Mouse (Mus musculus) kidney, postnatal 0 days (tissue): ENCODE data around the gene Pdcl3. TPM values are rescaled to one million over a fixed set of nuclear protein-coding genes. Genes with fewer than 3 reads are reported as not detected.

ENCODE experiments used
- ATAC-seq: fragments of 200-750 bp; cut with Nextera tagmentation; replicated peaks from 2 replicates; pipeline ENCODE4 v1.8.0; 2017; ENCODE audit warnings: low read depth, moderate number of reproducible peaks, moderate TSS enrichment, moderate library complexity; ENCODE audit not compliant: low FRiP score
- DNase-seq: peaks from one replicate; pipeline ENCODE4 v3.0.0-alpha.2; 2016; ENCODE audit warnings: low spot score
- H3K27ac ChIP-seq: fragments of 300-500 bp; sonication (generic); 2 replicates; pipeline ENCODE4 v1.5.1; 2014; ENCODE audit warnings: mild to moderate bottlenecking
- H3K27me3 ChIP-seq: fragments of 300-500 bp; sonication (generic); 2 replicates; pipeline ENCODE4 v1.6.1; 2014; ENCODE audit warnings: low read length, mixed read lengths; ENCODE audit not compliant: insufficient read depth
- H3K36me3 ChIP-seq: fragments of 300-500 bp; sonication (generic); 2 replicates; pipeline ENCODE4 v1.6.1; 2014; ENCODE audit warnings: low read length, mixed read lengths; ENCODE audit not compliant: insufficient read depth
- H3K4me1 ChIP-seq: fragments of 300-500 bp; sonication (generic); replicated peaks from 2 replicates; pipeline ENCODE4 v1.6.1; 2014; ENCODE audit warnings: antibody characterized with exemption, low read length, mixed read lengths; ENCODE audit not compliant: insufficient read depth
- H3K4me2 ChIP-seq: fragments of 300-500 bp; sonication (generic); 2 replicates; pipeline ENCODE4 v1.6.1; 2014; ENCODE audit warnings: mild to moderate bottlenecking, low read length, moderate library complexity, mixed read lengths
- H3K4me3 ChIP-seq: fragments of 300-500 bp; sonication (generic); replicated peaks from 2 replicates; pipeline ENCODE4 v1.5.1; 2014; ENCODE audit warnings: low read depth, low read length
- H3K9ac ChIP-seq: fragments of 300-500 bp; sonication (generic); 2 replicates; pipeline ENCODE4 v1.6.1; 2014; ENCODE audit warnings: low read depth, low read length
- H3K9me3 ChIP-seq: fragments of 300-500 bp; sonication (generic); replicated peaks from 2 replicates; pipeline ENCODE4 v1.6.1; 2016; ENCODE audit warnings: low read length, inconsistent platforms, mixed read lengths
- CTCF ChIP-seq: IDR thresholded peaks from 2 replicates; pipeline ENCODE4 v1.5.1; 2016; ENCODE audit warnings: antibody characterized with exemption, low read depth, mild to moderate bottlenecking, moderate library complexity
- WGBS: fragments of 180-500 bp; shearing (Covaris S2); extraction: QIAGEN DNeasy Blood & Tissue Kit; methylation state at CpG from one replicate; pipeline ENCODE4 v1.1.7; 2014; 5-methylcytosine and 5-hydroxymethylcytosine counted together
- polyA plus RNA-seq: library from polyadenylated mRNA; unstranded; fragments of >200 nt; fragmentation: Nextera tagmentation; extraction: Ambion mirVana; gene quantifications from 2 replicates; pipeline ENCODE4 v1.2.1, GENCODE M21; 2015

Gene Pdcl3
- polyA plus RNA-seq, 1 experiment from 2014 or later = 189 TPM

GRCm38 (mm10) chr1:38992365-38992764 lies 7.0 kb downstream of the Pdcl3 start:
- DNase-seq (no peak), ATAC-seq (no peak)
- Histone ChIP-seq H3K27ac (no peak overlapping the region), H3K36me3 (peaks cover 38% of the 10 kb centered on the region), H3K4me1 (no peaks in the 10 kb centered on the region), H3K9me3 (no peaks in the 10 kb centered on the region), H3K9ac (no peak overlapping the region), H3K4me2 (no peak overlapping the region), H3K27me3 (no peaks in the 10 kb centered on the region), H3K4me3 (no peak overlapping the region)
- no peak for TF ChIP-seq CTCF
- WGBS = 87% methylated on average over 3 of the region's 3 CpGs

GRCm38 (mm10) chr1:39001106-39001505 lies 15.7 kb downstream of the Pdcl3 start:
- Histone ChIP-seq H3K36me3 (peaks cover 11% of the 10 kb centered on the region), H3K4me3 (no peak overlapping the region), H3K27ac (no peak overlapping the region), H3K9ac (no peak overlapping the region), H3K27me3 (no peaks in the 10 kb centered on the region), H3K4me1 (no peaks in the 10 kb centered on the region), H3K9me3 (no peaks in the 10 kb centered on the region), H3K4me2 (no peak overlapping the region)
- DNase-seq (peak; percentile 87), ATAC-seq (0 out of 2 replicates have a peak, but pooled peaks have one; percentile 21)
- WGBS = 13% methylated on average over 5 of the region's 5 CpGs
- peak; percentile 96 for TF ChIP-seq CTCF

GRCm38 (mm10) chr1:39005751-39006354 lies 20.4 kb downstream of the Pdcl3 start:
- no peak overlapping the region for H3K27ac ChIP-seq
- no peaks in the 10 kb centered on the region for H3K36me3 ChIP-seq
- H3K9me3 ChIP-seq = no peaks in the 10 kb centered on the region
- WGBS = 65% methylated on average over 10 of the region's 10 CpGs
- no peak for TF ChIP-seq CTCF
- H3K27me3 ChIP-seq = no peaks in the 10 kb centered on the region
- no peak overlapping the region for H3K4me2 ChIP-seq
- no peak for DNase-seq
- no peak overlapping the region for H3K4me3 ChIP-seq
- H3K9ac ChIP-seq = no peak overlapping the region
- no peak for ATAC-seq
- H3K4me1 ChIP-seq = no peaks in the 10 kb centered on the region

GRCm38 (mm10) chr1:39006830-39007829 lies 21.7 kb downstream of the Pdcl3 start:
- no peak overlapping the region for H3K27ac ChIP-seq
- H3K9ac ChIP-seq = no peak overlapping the region
- no peaks in the 10 kb centered on the region for H3K4me1 ChIP-seq
- H3K27me3 ChIP-seq = no peaks in the 10 kb centered on the region
- DNase-seq (peak; percentile 22), ATAC-seq (no peak)
- H3K36me3 ChIP-seq = no peaks in the 10 kb centered on the region
- WGBS = 49% methylated on average over 11 of the region's 11 CpGs
- no peak overlapping the region for H3K4me2 ChIP-seq
- no peak for TF ChIP-seq CTCF
- no peak overlapping the region for H3K4me3 ChIP-seq
- no peaks in the 10 kb centered on the region for H3K9me3 ChIP-seq

GRCm38 (mm10) chr1:39010583-39011021 lies 25.2 kb downstream of the Pdcl3 start:
- DNase-seq (peak; percentile 91), ATAC-seq (peak; percentile 36; the same call in 1 of the 2 replicates)
- Histone ChIP-seq H3K9ac (no peak overlapping the region), H3K4me2 (no peak overlapping the region), H3K4me3 (no peak overlapping the region), H3K27me3 (no peaks in the 10 kb centered on the region), H3K36me3 (no peaks in the 10 kb centered on the region), H3K4me1 (no peaks in the 10 kb centered on the region), H3K9me3 (no peaks in the 10 kb centered on the region), H3K27ac (no peak overlapping the region)
- TF ChIP-seq CTCF = peak; percentile 89
- 17% methylated on average over 12 of the region's 12 CpGs for WGBS

- H3K4me1 ChIP-seq = no peaks in the 10 kb centered on the region
- H3K9me3 ChIP-seq = no peaks in the 10 kb centered on the region
- H3K4me3 ChIP-seq = no peak overlapping the region
- WGBS = 84% methylated on average over 13 of the region's 13 CpGs
- no peak for DNase-seq
- H3K36me3 ChIP-seq = no peaks in the 10 kb centered on the region
- H3K27me3 ChIP-seq = no peaks in the 10 kb centered on the region
- ATAC-seq = no peak
- no peak for TF ChIP-seq CTCF
- no peak overlapping the region for H3K27ac ChIP-seq
- no peak overlapping the region for H3K4me2 ChIP-seq
- no peak overlapping the region for H3K9ac ChIP-seq
These were observed 27.2 kb downstream of the Pdcl3 start for GRCm38 (mm10) chr1:39012576-39012975.
